Mouse (Mus musculus): ENCODE results near the gene Gucy2g.

DNA sequence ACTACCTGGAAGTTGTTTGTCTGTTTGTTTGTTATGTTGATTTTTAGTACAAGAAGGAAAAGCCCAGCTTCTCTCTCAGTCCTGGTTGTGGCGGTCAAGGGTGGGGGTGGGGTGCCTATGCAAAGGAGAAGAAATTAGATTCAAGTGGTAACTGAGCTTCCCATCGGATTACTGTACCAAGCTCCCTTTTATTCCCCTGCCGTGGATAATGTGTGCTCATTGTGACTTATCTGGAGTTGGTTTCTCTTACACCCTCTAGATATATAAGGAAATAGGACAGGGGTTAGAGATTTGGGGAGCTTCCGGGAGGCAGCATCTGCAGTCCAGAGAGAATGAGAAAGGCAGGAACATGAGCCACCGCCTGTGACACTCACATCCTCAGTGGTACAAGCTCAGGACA, 60.6 kb downstream of the Gucy2g start, which contains the start of gene Tectb:
- TF ChIP-seq POLR2A (IDR thresholded peaks at IDR 0.05; ENCODE audit: borderline replicate concordance, extremely low read depth, low read depth, low read length) (no peak), CTCF (IDR thresholded peaks at IDR 0.05; ENCODE audit: insufficient read depth, low read length) (no peak)

Measured in lung, adult 2 months (tissue).